7 mouse cellular contexts compared by ENCODE assay signal in genomic region chr5:140567321-140567720, GRCm38 (mm10). TPM values are rescaled to one million over a fixed set of nuclear protein-coding genes. Genes with fewer than 3 reads are reported as not detected.
A peak's percentile ranks its signal among the peaks of the same experiment; 100 is the strongest.
DNase-seq lines count a peak whose midpoint lies in the region.

No protein-coding gene starts in this region.

- peak; percentile 43 for DNase-seq in right cerebral cortex, postnatal 4 days
- DNase-seq in right cerebral cortex, adult 2 months (ENCODE audit: low spot score in 2 of 2), result no peak
- DNase-seq in adrenal gland, postnatal 36 days, result peak; percentile 56 to 85
- peak; percentile 45 to 58 for DNase-seq in gastrocnemius, adult 8-10 months (ENCODE audit: low spot score in 2 of 2)
- peak; percentile 75 for DNase-seq in kidney, postnatal 14 days
- DNase-seq in lung, postnatal 14 days, result peak; percentile 80
- DNase-seq in testis, postnatal 10 days (ENCODE audit: low spot score), result peak; percentile 90

RNA-seq across cellular contexts. Expression of gene Grifin, which starts 2.5 kb away (rescaled TPM):
- not detected for total RNA-seq in adrenal gland, postnatal 36 days (2021)
- total RNA-seq in gastrocnemius, adult 8-10 months (2022), result not detected

RNA-seq across cellular contexts. Expression of gene Lfng, which starts 39.8 kb away (rescaled TPM):
- 10 to 100 TPM in 1 of 2 experiments, 1 to 10 TPM in 1; 9.6 to 12.7 TPM for total RNA-seq in adrenal gland, postnatal 36 days (2021)
- total RNA-seq in gastrocnemius, adult 8-10 months (2022), result 1 to 10 TPM; 2.0 to 2.9 (median 2.4) TPM

Comparison
In these comparisons a context has a peak if more than half of its experiments do, and no peak if none do; other contexts are left out.
1. DNase-seq: peak in right cerebral cortex, postnatal 4 days (single experiment), adrenal gland, postnatal 36 days (2 of 2), gastrocnemius, adult 8-10 months (2 of 2), kidney, postnatal 14 days (single experiment), lung, postnatal 14 days (single experiment) and testis, postnatal 10 days (single experiment); none in right cerebral cortex, adult 2 months (0 of 2).